Mouse (Mus musculus) telencephalon, adult 2 months (tissue): Measurements from ENCODE around the gene Myzap.

Source experiments
- DNase-seq: peaks from one replicate; pipeline ENCODE4 v3.0.0-alpha.2; 2011; ENCODE audit warnings: low read depth, low spot score

Gene Myzap

DNA sequence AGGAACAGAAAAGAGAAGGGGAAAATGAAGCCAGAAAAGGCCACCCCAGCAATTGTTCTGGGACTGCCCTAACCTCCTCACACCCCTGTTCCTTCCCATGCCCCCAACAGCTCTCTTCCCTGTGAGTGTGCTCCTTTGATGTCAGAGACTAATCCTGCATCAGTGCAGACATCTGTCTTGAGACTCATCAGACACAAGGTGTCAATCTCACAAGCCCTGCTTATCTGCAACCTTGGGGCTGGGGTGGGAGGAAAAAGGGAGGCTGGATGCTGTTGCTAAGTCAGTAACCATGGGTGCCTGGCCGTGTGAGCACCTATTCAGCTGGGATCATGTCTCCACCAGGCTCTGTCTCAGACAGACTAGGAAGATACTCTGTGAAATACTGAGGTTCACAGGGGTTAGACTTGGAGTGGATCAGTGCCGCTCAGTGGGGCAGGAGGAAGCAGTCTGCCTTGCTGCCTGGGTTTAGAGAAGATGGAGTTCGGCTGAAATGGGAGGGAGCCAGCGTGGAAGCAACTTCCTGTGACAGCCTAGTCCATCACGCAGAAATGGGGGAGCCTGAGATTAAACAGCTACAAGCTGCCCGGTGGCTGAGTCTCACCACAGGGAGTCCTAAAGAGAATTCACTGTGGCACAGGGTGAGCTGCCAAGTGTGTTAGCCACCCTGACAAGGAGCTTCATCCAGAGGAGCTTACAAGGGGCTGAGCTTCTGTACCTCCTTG, 12.9 kb upstream of the Myzap start:
- DNase-seq, result no peak

- DNase-seq, result no peak
Measured at GRCm38 (mm10) chr9:71599861-71600260, 7.7 kb upstream of the Myzap start.

GRCm38 (mm10) chr9:71596888-71597287, 4.7 kb upstream of the Myzap start:
- no peak for DNase-seq

DNA sequence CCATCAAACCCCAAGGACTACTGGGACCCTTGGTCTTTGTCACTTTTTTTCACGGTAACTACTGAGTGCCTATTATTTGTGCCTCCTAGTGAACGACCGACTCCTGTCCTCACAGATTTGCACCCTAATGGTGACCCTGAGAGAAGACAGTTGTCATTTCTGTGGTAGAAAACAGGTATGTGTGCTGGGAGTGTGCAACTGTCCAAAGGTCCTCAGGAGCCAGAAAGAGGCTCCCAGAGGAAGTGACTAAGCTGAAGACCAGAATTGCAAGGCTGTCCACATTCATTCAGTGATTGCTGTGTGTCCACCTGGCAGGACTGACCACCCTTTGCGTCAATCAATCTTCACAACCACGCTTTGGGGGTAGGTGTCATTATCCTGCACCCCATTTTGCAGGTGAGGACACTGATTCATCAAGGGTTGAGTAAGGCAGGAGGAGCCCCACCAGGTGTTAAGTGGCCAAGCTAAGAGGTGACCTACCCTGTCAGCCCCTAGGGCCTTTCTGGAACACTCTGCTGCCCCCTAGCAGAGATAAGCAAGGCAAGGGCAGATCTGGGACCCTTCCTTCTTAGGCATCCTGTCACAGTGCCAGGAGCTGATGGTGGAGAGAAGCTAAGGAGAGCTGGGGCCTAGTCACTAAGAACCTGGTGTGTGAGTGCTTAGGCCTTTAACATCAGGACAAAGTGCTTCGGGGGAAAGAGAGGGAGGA, 571 bp upstream of the Myzap start:
- DNase-seq, result no peak

DNA sequence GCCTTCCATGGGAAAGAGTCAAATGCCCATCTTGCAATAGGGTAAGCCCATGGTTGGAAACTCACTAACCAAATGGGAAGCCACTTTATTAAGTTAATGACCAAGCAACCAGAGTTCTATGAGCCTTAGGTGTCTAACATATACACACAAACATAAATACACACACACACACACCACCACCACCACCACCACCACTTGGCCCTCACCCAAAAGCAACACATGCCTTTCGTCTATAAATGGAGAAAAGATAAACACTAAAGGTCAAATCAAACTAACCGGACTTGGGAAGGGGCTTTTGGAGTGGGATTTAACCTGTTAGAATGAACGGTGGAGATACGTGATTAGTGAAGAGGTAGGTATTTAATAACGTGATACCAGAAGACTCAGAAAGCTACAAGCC, 1.1 kb downstream of the Myzap start:
- DNase-seq, result no peak

DNA sequence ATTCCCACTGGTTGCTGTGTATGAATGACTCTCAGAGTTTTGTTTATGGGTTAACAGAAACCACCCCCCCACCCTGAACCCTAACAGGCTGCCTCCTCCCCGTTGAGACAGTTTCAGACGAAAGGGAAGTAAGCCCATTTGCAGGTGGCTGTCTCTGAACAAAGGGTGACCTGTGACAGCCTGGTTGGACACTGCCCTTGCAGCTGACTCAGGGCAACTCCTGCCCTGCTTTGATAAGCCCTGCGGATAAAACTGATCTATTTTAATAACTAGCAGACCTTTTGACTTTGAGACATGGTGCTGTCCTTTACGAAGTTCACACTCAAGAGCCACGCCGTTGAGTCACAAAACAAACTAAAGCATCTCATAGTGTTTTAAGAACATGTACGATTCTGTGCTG, 2.4 kb downstream of the Myzap start:
- no peak for DNase-seq

- DNase-seq, result no peak
Measured at GRCm38 (mm10) chr9:71588930-71589592, 3.1 kb downstream of the Myzap start.

GRCm38 (mm10) chr9:71586408-71586807, 5.8 kb downstream of the Myzap start:
- no peak for DNase-seq

- no peak for DNase-seq
Measured at GRCm38 (mm10) chr9:71582771-71583170, 9.4 kb downstream of the Myzap start.

- DNase-seq, result no peak
Measured at GRCm38 (mm10) chr9:71578896-71579564, 13.1 kb downstream of the Myzap start.

GRCm38 (mm10) chr9:71574440-71574839, 17.7 kb downstream of the Myzap start:
- no peak for DNase-seq

DNA sequence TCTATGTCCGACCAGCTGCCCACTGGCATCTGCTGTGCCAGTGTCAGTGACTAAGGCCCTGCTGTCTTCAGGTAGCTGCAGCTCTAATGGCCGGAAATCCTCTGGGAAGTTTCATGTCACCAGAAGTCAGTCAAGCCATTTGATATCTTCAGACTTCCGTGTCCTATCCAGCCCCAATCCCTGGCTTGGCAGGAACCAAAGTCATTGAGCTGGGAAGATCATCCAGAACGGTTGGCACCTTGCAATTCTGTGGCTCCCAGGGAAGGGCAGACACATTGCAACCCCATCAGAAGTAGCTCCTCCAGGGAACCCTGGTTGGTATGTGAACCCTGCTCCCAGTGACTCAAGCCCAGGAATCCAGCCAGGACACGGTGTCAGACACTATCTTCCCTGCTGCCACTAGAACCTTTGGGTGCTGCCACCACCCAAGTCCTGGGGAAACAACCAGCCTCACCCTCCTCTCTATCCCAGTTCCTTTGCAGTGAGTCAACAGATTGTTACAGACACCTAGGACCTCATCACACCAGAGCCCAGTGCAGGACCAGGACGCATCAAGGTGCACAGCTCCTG, 18.3 kb downstream of the Myzap start:
- DNase-seq, result no peak

DNA sequence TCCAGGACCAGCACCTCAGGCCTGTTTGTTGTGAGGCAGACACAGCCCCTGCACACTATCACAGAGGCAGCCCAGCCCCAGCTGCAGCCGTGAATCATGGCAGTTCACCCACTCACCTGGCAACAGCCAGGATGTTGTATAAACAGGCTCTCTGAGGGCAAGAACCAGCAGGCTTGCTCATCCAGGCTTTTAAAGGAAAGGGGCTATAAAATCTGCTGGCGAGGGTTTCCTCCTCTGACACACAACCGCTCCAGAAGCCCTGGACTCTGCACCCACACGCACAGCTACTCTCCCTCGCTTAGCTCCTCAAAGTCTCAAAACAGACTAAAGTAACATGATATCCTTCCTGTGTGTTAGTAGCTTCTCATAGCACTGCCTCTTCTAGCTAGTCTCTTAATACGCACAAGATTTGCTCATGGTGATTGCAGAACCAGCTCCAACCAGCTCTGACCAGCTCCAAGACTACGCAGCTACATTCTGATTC, 21.0 kb downstream of the Myzap start:
- peak; percentile 19 for DNase-seq

GRCm38 (mm10) chr9:71570170-71570569, 22.0 kb downstream of the Myzap start:
- DNase-seq, result no peak

- DNase-seq, result no peak
Measured at GRCm38 (mm10) chr9:71568323-71568942, 23.7 kb downstream of the Myzap start.

DNA sequence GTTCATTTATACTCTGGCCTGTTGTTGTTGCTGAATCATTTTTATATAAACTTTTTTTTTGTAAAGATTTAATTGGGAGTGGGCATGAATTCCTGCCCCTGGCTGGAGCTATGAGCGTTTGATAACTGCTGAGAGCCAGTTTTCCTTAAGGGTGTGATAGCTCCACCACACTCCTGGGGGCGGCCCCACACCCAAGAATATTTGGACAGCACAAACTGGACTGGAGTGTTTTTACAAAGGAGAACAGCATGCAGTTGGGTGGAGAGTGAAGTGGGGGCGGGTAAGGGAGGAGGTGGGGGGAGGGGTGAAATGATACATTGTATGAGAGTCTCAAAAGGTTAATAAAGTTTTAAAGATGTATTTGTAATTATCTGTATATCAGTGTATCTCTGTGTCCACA, 24.8 kb downstream of the Myzap start:
- DNase-seq, result no peak

GRCm38 (mm10) chr9:71566763-71567162, 25.4 kb downstream of the Myzap start:
- DNase-seq, result no peak

- DNase-seq, result no peak
Measured at GRCm38 (mm10) chr9:71557737-71558136, 34.4 kb downstream of the Myzap start.

GRCm38 (mm10) chr9:71554001-71554400, 38.2 kb downstream of the Myzap start:
- DNase-seq, result no peak

- no peak for DNase-seq
Measured at GRCm38 (mm10) chr9:71550176-71550575, 42.0 kb downstream of the Myzap start.

- DNase-seq, result no peak
Measured at GRCm38 (mm10) chr9:71547704-71548275, 44.4 kb downstream of the Myzap start.
